Mouse (Mus musculus): ENCODE results near the gene Cyba.

DNA sequence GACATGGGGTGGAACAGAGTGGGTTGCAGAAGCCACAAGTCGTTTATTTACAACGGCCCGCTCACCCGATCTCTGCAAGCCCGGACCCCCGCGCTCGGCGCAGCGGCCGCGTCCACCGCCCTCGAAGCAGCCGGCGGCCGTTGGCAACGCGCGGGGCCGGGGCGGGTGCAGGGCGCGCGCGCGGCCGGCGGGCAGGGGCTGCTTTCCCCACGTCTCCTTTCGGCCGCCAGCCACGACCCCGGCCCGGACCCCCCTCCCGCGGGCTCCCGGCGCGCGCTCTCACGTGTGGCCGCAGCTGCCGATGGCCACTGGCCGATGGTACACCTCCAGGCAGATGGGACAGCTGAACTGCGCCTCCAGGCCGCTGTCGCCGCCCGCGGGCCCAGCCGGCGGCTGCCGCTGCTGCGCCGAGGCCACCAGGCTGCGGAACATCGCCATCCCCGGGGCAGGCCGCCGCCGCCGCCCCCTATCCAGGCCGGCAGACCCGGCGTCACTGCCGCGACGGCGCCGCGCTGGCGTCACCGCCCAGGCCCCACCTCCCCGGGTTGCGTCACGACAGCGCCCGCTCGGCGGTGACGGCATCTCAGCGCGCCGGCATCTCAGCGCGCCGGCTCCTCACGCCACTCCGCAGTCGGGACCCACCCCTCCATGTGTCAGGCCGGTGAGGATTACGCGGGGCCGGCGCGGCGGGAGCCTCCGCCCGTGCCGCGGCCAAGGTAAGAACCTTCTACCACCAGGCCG, 43.0 kb upstream of the Cyba start, which contains the start of the genes Rnf166 and Ctu2:
- TF ChIP-seq POLR2A (IDR thresholded peaks at IDR 0.05; ENCODE audit: borderline replicate concordance, low read depth, low read length) (no peak), CTCF (IDR thresholded peaks at IDR 0.05; ENCODE audit: low read depth, low read length) (no peak)
